Mouse (Mus musculus): ENCODE results near the gene Ccdc154. TPM values are rescaled to one million over a fixed set of nuclear protein-coding genes. Genes with fewer than 3 reads are reported as not detected.
A peak's percentile ranks its signal among the peaks of the same experiment; 100 is the strongest.

Ccdc154 gene
- polyA plus RNA-seq, 1 experiment from 2014 or later, result not detected

DNA sequence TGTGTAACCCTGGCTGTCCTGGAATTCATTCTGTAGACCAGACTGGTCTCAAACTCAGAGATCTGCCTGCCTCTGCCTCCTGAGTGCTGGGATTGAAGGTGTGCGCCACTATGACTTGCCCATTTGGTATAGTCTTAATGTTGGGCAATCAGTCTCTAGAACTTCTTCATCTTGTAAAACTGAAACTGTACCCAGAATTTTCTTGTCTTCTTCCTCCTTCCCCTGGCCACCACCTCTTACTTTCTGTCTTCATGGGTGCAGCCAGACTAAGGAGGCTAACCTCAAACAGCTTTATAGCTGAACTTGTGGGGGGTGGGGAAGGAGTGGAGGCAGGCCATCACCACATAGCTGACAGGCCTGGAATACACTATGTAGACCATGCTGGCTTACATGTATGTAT, 23.5 kb upstream of the Ccdc154 start:
- Histone ChIP-seq H3K27me3 (replicated peaks; ENCODE audit: low read depth, poor library complexity, severe bottlenecking) (no peaks in the 10 kb centered on the region), H3K36me3 (replicated peaks) (peaks cover 27% of the 10 kb centered on the region), H3K4me1 (peaks cover 10% of the 10 kb centered on the region), H3K27ac (replicated peaks) (no peak overlapping the region), H3K4me3 (no peak overlapping the region), H3K9me3 (no peaks in the 10 kb centered on the region)
- DNase-seq (ENCODE audit: low spot score), result no peak
- 96% methylated on average over 1 of the region's 1 CpGs for WGBS

GRCm38 (mm10) chr17:25139960-25140359, 22.3 kb upstream of the Ccdc154 start:
- Histone ChIP-seq H3K27me3 (replicated peaks; ENCODE audit: low read depth, poor library complexity, severe bottlenecking) (no peaks in the 10 kb centered on the region), H3K27ac (replicated peaks) (no peak overlapping the region), H3K9me3 (no peaks in the 10 kb centered on the region), H3K4me3 (no peak overlapping the region), H3K36me3 (replicated peaks) (peaks cover 37% of the 10 kb centered on the region), H3K4me1 (no peaks in the 10 kb centered on the region)
- 76% methylated on average over 4 of the region's 4 CpGs for WGBS
- DNase-seq (ENCODE audit: low spot score), result peak; percentile 16

GRCm38 (mm10) chr17:25163387-25163786, 1.1 kb downstream of the Ccdc154 start:
- H3K27ac ChIP-seq (replicated peaks), result no peak overlapping the region
- peaks cover 38% of the 10 kb centered on the region for H3K36me3 ChIP-seq (replicated peaks)
- H3K9me3 ChIP-seq, result no peaks in the 10 kb centered on the region
- 78% methylated on average over 7 of the region's 7 CpGs for WGBS
- H3K27me3 ChIP-seq (replicated peaks; ENCODE audit: low read depth, poor library complexity, severe bottlenecking), result no peaks in the 10 kb centered on the region
- no peak overlapping the region for H3K4me3 ChIP-seq
- DNase-seq (ENCODE audit: low spot score), result no peak
- no peaks in the 10 kb centered on the region for H3K4me1 ChIP-seq

GRCm38 (mm10) chr17:25164770-25165169, 2.5 kb downstream of the Ccdc154 start:
- no peaks in the 10 kb centered on the region for H3K4me1 ChIP-seq
- DNase-seq (ENCODE audit: low spot score), result no peak
- no peaks in the 10 kb centered on the region for H3K27me3 ChIP-seq (replicated peaks; ENCODE audit: low read depth, poor library complexity, severe bottlenecking)
- H3K36me3 ChIP-seq (replicated peaks), result peaks cover 25% of the 10 kb centered on the region
- no peak overlapping the region for H3K27ac ChIP-seq (replicated peaks)
- H3K9me3 ChIP-seq, result no peaks in the 10 kb centered on the region
- no peak overlapping the region for H3K4me3 ChIP-seq
- 86% methylated on average over 3 of the region's 3 CpGs for WGBS

GRCm38 (mm10) chr17:25165970-25166671, 3.9 kb downstream of the Ccdc154 start:
- no peak overlapping the region for H3K4me3 ChIP-seq
- no peak for DNase-seq (ENCODE audit: low spot score)
- no peaks in the 10 kb centered on the region for H3K9me3 ChIP-seq
- H3K4me1 ChIP-seq, result no peaks in the 10 kb centered on the region
- 74% methylated on average over 6 of the region's 6 CpGs for WGBS
- H3K27ac ChIP-seq (replicated peaks), result no peak overlapping the region
- peaks cover 12% of the 10 kb centered on the region for H3K36me3 ChIP-seq (replicated peaks)
- H3K27me3 ChIP-seq (replicated peaks; ENCODE audit: low read depth, poor library complexity, severe bottlenecking), result no peaks in the 10 kb centered on the region

- Histone ChIP-seq H3K27ac (replicated peaks) (no peak overlapping the region), H3K4me1 (no peaks in the 10 kb centered on the region), H3K27me3 (replicated peaks; ENCODE audit: low read depth, poor library complexity, severe bottlenecking) (no peaks in the 10 kb centered on the region), H3K4me3 (no peak overlapping the region), H3K9me3 (no peaks in the 10 kb centered on the region), H3K36me3 (replicated peaks) (no peaks in the 10 kb centered on the region)
- DNase-seq (ENCODE audit: low spot score), result no peak
- 89% methylated on average over 2 of the region's 2 CpGs for WGBS
Measured at GRCm38 (mm10) chr17:25169706-25170105, 7.4 kb downstream of the Ccdc154 start.

- Histone ChIP-seq H3K27ac (replicated peaks) (no peak overlapping the region), H3K4me3 (no peak overlapping the region), H3K27me3 (replicated peaks; ENCODE audit: low read depth, poor library complexity, severe bottlenecking) (0 out of 2 replicates have a peak, but pooled peaks cover under 1% of the 10 kb centered on the region), H3K36me3 (replicated peaks) (no peaks in the 10 kb centered on the region), H3K9me3 (no peaks in the 10 kb centered on the region), H3K4me1 (peaks cover 10% of the 10 kb centered on the region; the same call in 1 of the 2 replicates)
- 88% methylated on average over 3 of the region's 3 CpGs for WGBS
- no peak for DNase-seq (ENCODE audit: low spot score)
Measured at GRCm38 (mm10) chr17:25172558-25172957, 10.3 kb downstream of the Ccdc154 start.

DNA sequence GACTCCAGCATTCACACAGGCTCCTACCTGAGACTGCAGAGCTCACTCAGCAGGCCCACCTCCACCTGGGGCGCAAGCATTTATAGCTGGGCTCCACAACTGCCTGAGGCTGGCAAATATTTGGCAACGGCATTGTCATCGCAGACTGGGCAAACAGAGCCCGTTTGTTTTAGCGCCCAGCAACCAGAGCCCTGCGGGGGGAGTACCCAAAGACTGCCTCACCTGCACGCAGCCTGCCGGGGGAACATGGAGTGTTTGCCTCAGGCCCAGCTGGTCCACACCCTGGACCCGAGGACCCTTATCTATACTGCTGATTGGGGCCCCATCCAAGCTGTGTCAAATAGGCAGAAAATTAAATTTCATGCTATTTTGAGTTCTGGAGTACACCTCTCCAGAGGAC, 13.2 kb downstream of the Ccdc154 start, which contains the start of gene Gm38655:
TSS of gene Gm38655 (minus strand) at position 61 of the 400 bp plus-strand sequence.
- 65% methylated on average over 9 of the region's 9 CpGs for WGBS
- Histone ChIP-seq H3K4me3 (no peak within 1 kb of the TSS), H3K27me3 (replicated peaks; ENCODE audit: low read depth, poor library complexity, severe bottlenecking) (0 out of 2 replicates have a peak, but pooled peaks cover 5% of the 10 kb centered on the region), H3K27ac (replicated peaks) (no peak within 1 kb of the TSS), H3K36me3 (replicated peaks) (no peaks in the 10 kb centered on the region), H3K9me3 (no peaks in the 10 kb centered on the region), H3K4me1 (peaks cover 14% of the 10 kb centered on the region)
- no peak for DNase-seq (ENCODE audit: low spot score)

GRCm38 (mm10) chr17:25183232-25183631, 21.0 kb downstream of the Ccdc154 start:
- no peak for DNase-seq (ENCODE audit: low spot score)
- H3K4me3 ChIP-seq, result peak overlapping the region; percentile 97
- H3K36me3 ChIP-seq (replicated peaks), result peaks cover 10% of the 10 kb centered on the region
- H3K27ac ChIP-seq (replicated peaks), result peak overlapping the region; percentile 90; the same call in 1 of the 2 replicates
- H3K27me3 ChIP-seq (replicated peaks; ENCODE audit: low read depth, poor library complexity, severe bottlenecking), result peaks cover 10% of the 10 kb centered on the region
- peaks cover 40% of the 10 kb centered on the region for H3K4me1 ChIP-seq
- no peaks in the 10 kb centered on the region for H3K9me3 ChIP-seq

GRCm38 (mm10) chr17:25184129-25184691, 21.9 kb downstream of the Ccdc154 start, which contains the start of gene BC003965:
Gene BC003965, plus strand, starts transcription at chr17:25184554.
- WGBS, result under 1% methylated on average over 50 of the region's 50 CpGs
- peak; percentile 97 for DNase-seq (ENCODE audit: low spot score)
- peaks cover 10% of the 10 kb centered on the region for H3K27me3 ChIP-seq (replicated peaks; ENCODE audit: low read depth, poor library complexity, severe bottlenecking)
- H3K27ac ChIP-seq (replicated peaks), result peak within 1 kb of the TSS; percentile 90
- peak within 1 kb of the TSS; percentile 97 for H3K4me3 ChIP-seq
- H3K4me1 ChIP-seq, result peaks cover 45% of the 10 kb centered on the region
- H3K36me3 ChIP-seq (replicated peaks), result peaks cover 10% of the 10 kb centered on the region
- no peaks in the 10 kb centered on the region for H3K9me3 ChIP-seq

GRCm38 (mm10) chr17:25184961-25185360, 22.7 kb downstream of the Ccdc154 start:
- DNase-seq (ENCODE audit: low spot score), result no peak
- H3K27ac ChIP-seq (replicated peaks), result peak overlapping the region; percentile 90
- H3K4me1 ChIP-seq, result peaks cover 53% of the 10 kb centered on the region
- peaks cover 10% of the 10 kb centered on the region for H3K27me3 ChIP-seq (replicated peaks; ENCODE audit: low read depth, poor library complexity, severe bottlenecking)
- no peaks in the 10 kb centered on the region for H3K9me3 ChIP-seq
- H3K4me3 ChIP-seq, result peak overlapping the region; percentile 97
- WGBS, result 8% methylated on average over 17 of the region's 17 CpGs
- H3K36me3 ChIP-seq (replicated peaks), result peaks cover 10% of the 10 kb centered on the region

DNA sequence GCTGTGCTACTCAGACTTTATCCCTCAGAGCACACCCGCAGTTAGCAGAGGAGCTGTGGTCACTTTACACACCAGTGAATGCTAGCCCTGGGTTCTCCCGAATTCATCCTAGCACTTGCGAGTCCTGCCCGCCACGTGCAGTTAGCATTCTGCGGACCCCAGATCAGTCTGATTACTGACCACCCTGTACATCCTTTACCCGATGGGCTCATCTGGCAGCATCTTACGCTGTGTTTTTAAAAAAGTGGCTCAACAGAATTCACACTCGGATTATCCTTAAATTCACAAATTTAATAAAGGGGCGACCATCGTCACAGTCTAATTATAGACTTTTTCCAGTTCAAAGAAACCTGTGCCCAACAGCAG, 25.5 kb downstream of the Ccdc154 start:
- peak overlapping the region; percentile 94 for H3K27ac ChIP-seq (replicated peaks)
- peak overlapping the region; percentile 97 for H3K4me3 ChIP-seq
- WGBS, result 9% methylated on average over 11 of the region's 11 CpGs
- H3K9me3 ChIP-seq, result no peaks in the 10 kb centered on the region
- H3K4me1 ChIP-seq, result peaks cover 51% of the 10 kb centered on the region
- peak; percentile 15 for DNase-seq (ENCODE audit: low spot score)
- H3K36me3 ChIP-seq (replicated peaks), result peaks cover 32% of the 10 kb centered on the region
- H3K27me3 ChIP-seq (replicated peaks; ENCODE audit: low read depth, poor library complexity, severe bottlenecking), result no peaks in the 10 kb centered on the region

All from embryonic facial prominence, embryonic 10.5 days (tissue).